Mouse (Mus musculus) frontal cortex, postnatal 10 days (tissue): Measurements from ENCODE around the gene Wap.
"Not testable (repeated sequence)": the region's sequence is repeated elsewhere in the genome, so short reads cannot be mapped to it uniquely, and the experiment has no call there.

Source experiments
- DNase-seq, 2 experiments: peaks; one replicate each; pipeline ENCODE4 v3.0.0; 2022; ENCODE audit warnings: low spot score in 2 of 2, mixed read lengths in 1 of 2

Gene Wap

DNA sequence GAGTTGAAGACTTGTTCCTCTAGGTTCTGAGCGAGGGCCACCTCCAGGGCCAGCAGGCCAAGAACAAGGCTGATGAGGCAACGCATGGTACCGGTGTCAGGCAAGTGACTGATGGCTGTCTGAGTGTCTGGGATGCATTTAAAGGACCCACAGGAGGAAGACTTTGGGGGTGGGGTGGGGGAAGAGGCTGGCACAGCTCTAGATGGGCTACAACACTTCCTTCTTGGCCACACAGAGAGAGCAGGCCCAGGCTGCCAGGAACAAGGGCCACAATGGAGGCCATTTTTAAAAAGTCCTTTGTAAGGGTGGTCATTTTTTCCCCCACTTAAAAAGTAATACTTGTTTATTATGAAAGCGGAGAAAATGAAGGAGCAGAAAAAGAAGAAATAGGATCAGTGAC lies at the start of gene Wap:
Gene Wap (minus strand): TSS at position 101 of the 400 bp plus-strand sequence.
- no peak for DNase-seq

DNA sequence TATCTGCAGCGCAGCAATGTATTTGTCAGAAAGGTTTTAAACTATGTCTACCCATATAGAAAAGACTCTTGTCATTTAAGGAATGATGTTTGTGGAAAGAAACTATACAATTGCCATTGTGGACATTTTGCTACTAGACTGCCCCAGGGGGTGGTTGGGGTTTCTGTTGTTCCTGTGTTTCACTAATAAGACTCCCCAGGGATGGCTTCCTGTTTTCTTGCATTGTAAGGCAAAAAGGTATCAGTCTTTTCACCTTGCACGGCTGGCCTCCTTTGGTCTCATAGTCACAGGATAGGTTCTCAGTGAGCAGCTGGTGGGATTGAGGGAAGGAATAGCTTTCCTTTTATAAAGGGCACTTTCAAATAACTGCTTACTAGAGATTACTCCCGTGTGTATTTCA lies 46.3 kb upstream of the Wap start:
- DNase-seq: no peak

DNA sequence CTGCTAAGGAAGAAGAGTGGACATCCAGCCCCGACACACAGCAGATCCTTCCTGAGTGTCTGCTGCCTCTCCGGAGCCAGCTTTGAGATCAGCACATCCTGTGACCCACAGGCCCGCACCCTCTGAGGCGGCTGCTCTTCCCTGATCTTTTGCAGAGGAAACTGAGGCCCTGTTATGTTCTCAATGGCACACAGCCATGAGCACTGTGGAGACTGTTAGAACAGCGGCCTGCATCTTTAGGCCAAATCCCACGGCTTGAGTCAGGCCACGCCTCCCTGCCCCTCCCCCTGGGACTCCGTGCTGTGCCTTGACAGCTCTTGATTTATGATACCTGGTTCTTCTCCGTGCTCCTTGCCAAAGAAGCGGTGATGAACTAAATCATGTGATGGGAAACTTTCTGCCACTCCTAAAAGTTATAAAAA lies 42.0 kb upstream of the Wap start:
- no peak for DNase-seq

DNA sequence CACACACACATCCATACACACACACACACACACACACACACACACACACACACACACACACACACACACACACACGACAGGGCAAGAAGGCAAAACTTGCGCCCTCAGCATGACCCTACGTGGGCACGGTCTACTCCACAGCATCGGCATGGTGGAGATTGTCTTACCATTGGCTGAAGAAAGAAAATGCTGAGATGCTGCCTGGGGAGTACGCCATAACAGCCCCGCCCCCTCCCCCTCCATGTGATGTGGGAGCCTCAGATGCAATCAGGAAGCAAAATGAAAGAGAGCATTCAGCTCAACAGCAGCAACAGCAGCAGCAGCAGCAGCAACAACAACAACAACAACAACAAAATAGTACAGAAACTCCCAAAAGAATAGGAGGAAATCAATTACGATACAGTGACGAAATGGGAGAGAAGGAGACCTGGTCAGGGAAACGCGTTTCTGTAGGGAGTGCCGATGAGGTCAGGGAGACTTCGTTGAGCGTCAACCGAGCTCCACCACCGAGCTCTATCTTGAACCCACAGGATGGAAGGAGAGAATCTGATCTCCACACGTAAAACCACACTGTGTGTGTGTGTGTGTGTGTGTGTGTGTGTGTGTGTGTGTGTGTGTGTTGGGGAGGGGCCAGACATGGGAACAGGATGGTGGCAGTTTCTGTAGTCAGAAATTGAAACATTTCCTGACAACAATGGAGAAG lies 41.4 kb upstream of the Wap start:
- no peak for DNase-seq

DNA sequence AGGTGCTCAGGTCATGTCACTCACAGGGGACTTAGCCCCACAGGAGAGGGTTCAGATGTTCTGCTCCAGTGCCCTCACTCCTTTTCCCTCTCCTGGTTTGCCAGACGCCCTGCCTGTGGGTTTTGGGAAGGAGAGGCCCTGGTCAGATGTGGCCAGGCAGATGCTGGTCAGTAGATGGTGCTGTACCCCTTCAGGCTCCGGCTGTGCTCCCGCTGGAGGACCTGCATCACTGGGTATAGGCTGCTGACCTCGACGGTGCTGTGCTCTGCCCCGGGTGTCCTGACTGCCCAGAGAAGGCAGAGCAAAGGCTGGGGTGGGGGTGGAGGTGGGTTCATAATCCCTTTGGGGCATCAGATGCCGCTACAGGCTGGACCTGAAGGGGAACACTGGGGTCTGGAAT lies 39.1 kb upstream of the Wap start:
- no peak for DNase-seq

DNA sequence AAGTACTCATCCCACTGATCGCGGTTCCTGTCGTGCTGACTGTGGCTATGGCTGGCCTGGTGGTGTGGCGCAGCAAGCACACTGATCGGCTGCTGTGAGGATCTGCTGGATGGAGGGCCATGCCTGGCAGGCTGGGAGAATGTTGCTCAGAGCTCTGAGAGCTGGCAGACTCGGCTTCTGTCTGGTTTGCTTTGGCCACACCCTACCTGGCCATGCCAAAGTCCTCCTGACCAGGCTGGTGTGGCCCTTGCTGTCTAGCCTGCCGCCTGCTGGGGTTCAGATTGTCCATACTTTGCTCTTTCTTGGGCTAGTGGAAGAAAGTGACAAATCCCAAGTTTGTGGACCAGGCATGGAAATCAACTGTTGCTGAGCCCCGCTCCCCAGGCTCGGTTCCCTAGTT lies 38.2 kb upstream of the Wap start:
- no peak for DNase-seq

DNA sequence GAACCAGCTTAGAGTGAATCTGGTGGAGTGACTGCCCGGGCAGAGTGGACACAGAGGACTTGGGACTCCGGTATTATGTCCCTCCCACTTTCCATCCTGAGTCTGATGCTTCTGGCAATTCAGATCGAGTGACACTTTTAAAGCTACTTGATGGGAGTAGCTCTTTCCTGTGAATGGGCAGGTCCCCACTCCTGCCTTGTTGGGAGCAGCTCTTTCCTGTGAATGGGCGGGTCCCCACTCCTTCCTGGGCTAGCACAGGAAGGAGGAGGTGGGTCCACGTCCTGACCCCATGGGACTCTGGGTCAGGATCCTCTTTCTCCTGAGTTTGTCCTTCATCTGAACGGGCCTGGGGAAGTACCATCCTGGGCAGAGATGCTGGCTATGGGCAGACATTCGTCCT lies 37.0 kb upstream of the Wap start:
- no peak for DNase-seq

DNA sequence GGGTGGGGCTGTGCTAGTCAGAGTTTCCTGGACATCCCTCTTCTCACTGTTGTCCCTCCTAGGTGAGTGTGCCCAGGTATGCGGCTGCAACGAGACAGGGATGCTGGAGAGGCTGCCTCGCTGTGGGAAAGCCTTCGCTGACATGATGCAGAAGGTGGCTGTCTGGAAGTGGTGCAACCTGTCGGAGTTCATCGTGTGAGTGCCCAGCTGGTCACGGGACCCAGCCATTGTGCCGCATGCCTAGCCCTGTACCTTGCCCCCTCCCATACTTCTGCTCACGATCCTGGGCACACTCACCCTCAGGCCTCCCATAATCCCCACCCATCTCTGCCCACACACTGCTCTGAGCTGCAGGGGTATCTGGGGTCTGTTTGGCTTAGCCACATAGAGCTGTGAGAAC lies 36.3 kb upstream of the Wap start:
- no peak for DNase-seq

DNA sequence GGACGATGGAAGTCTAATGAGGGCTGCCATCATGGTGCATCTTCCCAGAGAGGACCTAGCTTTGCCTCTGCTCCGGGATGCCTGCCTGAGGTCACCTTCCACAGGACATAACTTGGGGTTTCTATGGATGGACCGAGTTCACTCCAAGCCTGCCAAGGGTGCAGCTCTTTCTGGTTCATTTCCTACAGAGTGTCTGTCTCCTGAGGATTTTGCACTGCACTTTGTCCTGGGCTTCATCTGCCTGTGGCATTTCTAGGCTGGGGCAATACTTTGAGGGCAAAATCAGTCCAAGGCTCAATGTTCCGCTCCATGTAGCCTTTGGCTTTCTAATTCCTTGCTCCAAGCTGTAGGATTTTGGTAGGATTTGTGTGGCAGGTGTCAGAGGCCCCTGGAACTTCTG lies 32.4 kb upstream of the Wap start:
- no peak for DNase-seq

DNA sequence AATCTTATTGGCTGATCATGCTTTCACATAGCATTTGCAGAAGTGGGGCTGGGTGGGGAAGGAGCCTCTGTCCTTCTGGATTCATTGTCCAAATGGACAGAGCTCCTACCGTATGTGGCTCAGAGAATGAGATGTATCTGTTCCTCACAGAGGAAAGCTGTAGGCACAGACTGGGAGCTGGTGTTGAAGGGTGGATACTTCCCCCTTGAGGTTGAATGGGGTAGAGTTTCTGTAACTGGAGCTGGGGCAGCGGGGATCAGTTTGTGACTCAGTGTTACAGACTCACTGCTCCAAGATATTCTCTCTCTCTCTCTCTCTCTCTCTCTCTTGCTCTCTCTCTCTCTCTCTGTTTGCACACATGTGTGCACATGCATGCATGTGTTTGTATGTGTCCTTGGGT lies 31.6 kb upstream of the Wap start:
- no peak for DNase-seq

DNA sequence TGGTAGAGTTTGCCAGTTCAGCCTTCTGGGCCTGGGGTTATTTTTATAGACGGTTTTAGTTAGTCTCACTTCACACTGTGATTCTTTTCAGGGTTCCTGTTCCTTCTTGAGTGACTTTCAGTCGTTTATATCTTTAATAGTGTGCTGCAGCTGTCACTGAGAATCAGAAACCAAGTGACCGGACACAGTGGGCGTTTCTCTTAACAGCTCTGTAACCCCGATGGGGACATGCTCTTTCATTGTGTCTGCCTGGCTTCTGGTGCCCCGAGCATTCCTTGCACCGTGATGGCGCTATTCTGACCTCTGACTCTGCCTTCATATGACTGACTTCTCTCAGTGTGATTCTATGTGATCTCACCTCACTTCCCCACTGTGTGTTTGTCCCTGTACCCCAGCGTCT lies 30.6 kb upstream of the Wap start:
- DNase-seq: no peak

DNA sequence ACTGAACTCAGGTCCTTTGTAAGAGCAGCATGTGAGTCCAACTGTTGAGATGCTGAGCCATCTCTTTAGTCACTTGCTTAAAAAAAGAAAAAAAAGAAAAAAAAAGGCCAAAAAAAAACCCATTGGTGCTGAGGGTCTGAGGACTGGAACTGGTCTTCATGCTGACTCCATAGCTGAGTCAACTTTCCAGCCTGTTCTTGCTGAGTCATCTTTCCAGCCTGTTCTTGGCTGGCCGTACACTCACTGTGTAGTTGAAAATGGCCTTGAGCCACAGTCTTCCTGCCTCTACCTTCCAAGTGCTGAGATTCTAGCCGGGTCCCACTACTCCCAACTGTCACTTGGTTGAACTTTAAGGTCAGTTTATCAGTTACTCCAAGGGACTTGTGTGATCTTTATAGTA lies 28.2 kb upstream of the Wap start:
- DNase-seq: no peak

DNA sequence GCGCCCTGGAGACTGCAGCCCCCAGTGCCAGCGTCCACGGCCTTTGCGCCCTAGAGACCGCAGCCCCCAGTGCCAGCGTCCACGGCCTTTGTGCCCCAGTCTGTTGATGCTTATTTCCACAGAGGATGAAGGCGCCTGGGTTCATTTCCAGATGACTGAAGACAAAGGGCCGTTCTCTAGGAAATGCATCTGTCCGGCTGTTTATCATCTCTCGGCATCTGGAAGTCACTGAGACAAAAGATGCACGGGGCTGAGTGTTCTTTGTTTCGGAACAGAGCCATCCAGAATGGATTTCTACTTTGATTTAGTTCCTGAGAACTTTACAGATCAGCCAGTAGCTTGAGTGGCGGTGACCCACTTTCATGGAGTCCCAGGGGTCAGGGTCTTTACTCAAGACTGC lies 22.8 kb upstream of the Wap start:
- no peak for DNase-seq

DNA sequence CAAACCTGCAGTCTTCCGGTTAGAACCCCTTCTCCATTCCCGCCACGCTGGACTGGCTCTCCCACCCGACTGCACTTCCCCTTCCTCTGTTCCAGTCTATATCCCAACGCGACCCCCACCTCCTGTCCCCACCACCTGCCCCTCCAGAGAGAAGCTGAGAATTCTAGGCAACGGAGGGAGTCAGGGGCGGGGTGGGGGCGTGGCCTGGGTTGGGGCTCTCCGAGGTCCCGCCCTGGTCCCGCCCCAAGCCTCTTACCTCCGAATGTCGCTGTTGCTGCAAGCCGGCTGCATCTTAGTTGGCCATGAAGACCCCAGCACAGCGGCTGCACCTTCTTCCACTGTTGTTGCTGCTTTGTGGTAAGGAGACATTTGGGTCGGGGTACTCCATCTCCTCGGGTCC lies 19.8 kb upstream of the Wap start, which contains the start of gene Ramp3:
Gene Ramp3 (plus strand): TSS at position 251 of the 400 bp plus-strand sequence.
- peak in 1 of 2 experiments; percentile 27 for DNase-seq

DNA sequence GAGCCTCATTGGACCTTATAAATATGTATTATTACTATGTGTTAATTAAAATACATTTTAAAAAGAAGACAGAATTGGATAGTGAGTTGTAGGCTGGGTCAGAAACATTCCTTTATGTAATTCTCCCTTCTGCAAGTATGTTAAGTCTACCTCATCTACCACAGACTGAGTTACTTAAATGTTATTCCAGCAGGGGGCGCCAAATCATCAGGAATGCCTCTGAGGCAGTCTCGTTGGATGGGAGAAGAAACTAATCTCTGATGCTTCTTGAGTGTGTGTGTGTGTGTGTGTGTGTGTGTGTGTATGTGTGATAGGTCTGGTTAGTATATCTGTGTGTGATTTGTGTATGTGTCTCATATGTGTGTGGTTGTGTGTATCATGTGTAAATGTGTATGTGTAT lies 16.5 kb upstream of the Wap start:
- DNase-seq: peak; percentile 76 to 82

DNA sequence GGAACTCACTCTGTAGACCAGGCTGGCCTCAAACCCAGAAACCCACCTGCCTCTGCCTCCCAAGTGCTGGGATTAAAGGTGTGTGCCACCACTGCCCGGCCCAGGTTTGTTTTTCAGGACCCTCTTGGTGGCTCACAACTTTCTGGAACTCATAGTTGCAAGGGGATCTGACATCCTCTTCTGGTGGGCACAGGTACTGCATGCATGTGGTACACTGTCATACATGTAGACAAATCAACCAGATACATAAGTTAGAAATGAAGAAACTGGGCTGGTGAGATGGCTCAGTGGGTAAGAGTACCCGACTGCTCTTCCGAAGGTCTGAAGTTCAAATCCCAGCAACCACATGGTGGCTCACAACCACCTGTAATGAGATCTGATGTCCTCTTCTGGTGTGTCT lies 14.5 kb upstream of the Wap start:
- DNase-seq: not testable (repeated sequence)

DNA sequence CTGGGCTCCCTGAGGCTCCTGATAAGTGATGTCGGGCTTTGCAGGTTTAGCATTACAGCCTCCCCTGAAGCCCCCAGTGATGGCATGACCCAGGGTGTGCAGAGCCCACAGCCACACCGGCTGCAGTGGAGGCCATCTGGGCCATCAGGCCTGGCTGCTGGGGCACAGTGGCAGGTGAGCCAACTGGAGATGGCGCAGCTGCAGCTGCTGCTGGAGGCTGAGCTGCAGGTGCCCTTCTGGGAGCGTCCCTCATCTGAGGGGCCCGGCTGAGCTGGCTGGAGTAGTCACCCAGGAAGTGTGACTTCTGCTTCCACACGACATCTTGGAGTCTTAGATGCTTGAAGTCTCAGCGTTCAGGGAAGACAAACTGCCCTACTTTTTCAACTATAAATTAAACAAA lies 12.1 kb upstream of the Wap start:
- DNase-seq: no peak

DNA sequence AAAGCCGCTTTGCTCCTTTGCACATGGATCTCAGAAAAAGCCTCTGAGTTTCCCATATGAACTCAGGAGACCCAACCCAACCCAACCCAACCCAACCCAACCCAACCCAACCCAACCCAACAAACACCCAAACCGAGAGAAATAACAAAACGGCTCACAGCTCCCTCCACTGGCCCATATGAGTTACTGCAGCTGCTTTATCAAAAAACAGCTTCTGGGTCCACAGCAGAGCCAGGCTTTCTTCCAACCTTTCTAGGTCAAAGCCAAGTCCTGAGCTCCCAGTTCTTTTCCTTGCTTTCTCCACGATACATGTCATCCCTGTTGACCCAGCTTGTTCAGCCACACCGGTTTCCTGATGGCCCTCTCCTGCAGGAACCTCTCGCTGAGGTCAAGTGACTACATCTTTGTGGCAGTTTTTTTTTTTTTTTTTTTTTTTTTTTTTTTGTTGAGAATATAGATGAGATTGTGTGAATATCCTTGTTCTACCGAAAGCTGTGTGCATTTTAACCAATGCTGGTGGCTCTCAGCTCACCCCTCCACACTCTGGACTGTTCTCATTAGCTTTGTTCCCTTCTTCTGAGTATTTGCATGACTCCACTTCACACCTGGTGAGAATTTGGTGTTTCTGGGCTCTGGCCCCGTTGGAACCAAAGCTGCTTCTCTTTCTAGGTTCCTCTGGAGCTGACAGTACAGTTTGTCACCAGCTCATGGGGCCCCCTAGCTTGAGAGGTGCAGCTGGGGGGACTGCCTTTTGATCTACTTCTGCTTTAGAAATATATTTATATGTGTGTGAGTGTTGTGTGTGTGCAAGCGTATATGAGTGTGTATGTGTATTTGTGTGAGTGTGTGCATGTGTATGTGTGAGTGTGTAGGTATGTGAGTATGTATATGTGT lies 9.6 kb upstream of the Wap start:
- no peak for DNase-seq

DNA sequence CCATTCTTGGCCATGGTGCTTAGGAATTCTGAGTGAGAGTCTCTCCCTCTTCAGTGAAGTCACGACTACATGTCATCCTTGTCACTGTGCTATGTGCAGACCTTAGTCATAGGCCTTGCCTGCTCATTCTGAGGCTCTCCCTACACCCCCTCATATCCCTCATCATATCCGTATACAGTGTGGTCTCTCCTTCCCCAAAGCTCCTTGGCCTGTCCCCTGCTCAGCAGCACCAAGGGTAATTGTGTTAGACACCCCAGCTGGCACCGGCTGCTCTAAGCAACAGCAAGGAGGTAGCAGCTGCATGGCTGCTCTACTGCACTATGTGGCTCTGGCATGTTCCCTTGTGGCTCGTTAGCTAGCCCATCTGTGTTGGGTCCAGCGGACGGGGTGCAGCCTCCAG lies 6.1 kb upstream of the Wap start:
- DNase-seq: no peak

DNA sequence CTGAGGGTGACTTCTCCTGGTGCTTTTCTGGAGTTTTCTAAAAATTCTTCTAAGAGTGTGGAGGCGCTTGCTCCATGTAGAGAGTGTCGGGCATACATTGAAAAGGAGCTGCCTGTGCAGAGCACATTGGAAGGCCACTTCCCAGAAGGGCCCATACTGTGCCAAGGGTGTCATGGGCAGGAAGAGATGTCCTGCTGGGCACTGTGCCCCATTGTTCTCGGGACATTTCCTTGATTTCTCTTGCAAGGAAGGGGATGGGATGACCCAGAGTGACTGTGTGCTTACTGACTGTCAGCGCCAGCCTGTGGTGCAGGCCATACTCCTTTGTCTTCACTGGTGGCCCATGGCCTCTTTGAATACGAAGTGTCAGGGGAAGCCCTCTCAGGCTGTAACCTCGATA lies 635 bp upstream of the Wap start:
- DNase-seq: no peak

DNA sequence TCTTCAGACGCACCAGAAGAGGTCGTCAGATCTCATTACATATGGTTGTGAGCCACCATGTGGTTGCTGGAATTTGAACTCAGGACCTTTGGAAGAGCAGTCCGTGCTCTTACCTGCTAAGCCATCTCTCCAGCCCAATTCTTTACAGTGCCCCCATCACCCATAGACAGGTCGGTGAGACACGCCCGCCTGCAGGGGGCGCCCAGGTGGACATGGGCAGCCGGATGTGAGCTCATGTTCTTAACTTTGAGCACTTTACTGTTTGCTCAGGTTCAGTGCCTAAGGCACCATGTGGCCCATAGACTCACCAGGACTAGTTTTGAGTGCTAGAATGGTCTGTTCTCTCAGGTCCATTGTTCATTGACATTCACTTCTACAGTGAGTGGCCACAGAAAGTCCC lies 2.3 kb downstream of the Wap start:
- no peak for DNase-seq

DNA sequence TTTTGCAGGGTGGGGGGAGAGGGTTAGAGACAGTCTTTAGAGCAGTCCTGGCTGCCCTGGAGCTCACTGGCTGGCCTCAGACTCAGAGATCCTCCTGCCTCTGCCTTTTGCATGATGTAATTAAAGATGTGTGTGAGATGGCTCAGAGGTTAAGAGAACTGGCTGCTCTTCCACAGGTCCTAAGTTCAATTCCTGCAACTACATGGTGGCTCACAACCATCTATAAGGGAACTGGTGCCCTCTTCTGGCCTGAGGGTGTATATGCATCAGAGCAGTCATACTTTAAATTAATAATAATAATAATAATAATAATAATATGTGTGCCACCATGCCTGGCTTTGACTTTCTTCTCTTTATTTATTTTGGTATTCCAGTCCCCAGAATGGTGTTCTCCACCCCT lies 8.8 kb downstream of the Wap start:
- no peak for DNase-seq

DNA sequence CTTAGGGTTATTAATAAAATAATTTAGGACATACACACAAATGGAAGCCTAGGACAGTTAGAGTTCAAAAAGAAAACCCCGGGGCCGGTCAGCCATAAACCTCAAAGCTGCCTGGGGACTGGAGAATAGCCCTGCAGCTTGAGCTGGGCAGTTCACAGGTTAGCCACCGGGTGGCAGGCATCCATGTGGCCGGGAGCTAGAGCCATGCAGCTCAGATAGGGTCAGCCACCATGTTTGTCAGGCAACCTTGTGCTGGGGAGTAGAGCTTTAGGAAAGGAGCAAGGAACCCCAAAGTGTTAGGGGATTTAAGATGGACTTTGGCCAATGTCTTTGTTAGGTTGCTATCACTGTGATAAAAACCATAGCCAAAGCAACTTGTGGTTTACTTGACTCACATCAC lies 9.9 kb downstream of the Wap start:
- peak in 1 of 2 experiments; percentile 35 for DNase-seq
